Mouse (Mus musculus): ENCODE measurements around the gene Hhat. TPM values are rescaled to one million over a fixed set of nuclear protein-coding genes. Genes with fewer than 3 reads are reported as not detected.

Hhat gene
- polyA plus RNA-seq, 2 experiments: 10.0 to 12.6 TPM

GRCm38 (mm10) chr1:192798212-192799164, 27.5 kb upstream of the Hhat start:
- Histone ChIP-seq H3K4me2 (replicated peaks; ENCODE audit: low read depth, low read length, severe bottlenecking) (peak overlapping the region; percentile 26; the same call in 1 of the 2 replicates), H3K4me1 (ENCODE audit: control insufficient read depth, insufficient read depth, low read length) (peaks cover 62% of the 10 kb centered on the region), H3K27ac (replicated peaks; ENCODE audit: low read depth, low read length) (peak overlapping the region; percentile 84), H3K9ac (ENCODE audit: low read depth, low read length, severe bottlenecking) (no peak overlapping the region), H3K36me3 (ENCODE audit: control insufficient read depth, insufficient read depth, low read length) (no peaks in the 10 kb centered on the region), H3K27me3 (ENCODE audit: control insufficient read depth, insufficient read depth, low read length) (no peaks in the 10 kb centered on the region), H3K4me3 (replicated peaks; ENCODE audit: low read length) (no peak overlapping the region), H3K9me3 (ENCODE audit: control insufficient read depth, low read length) (no peaks in the 10 kb centered on the region)
- DNase-seq (ENCODE audit: low spot score) (peak; percentile 94), ATAC-seq (ENCODE audit: low FRiP score, low read depth) (peak; percentile 85)
- 23% methylated on average over 16 of the region's 16 CpGs for WGBS
- TF ChIP-seq POLR2A (IDR thresholded peaks at IDR 0.05; ENCODE audit: borderline replicate concordance, extremely low read depth, insufficient read depth, insufficient read length): no peak

- no peaks in the 10 kb centered on the region for H3K27me3 ChIP-seq (ENCODE audit: control insufficient read depth, insufficient read depth, low read length)
- peak overlapping the region; percentile 79 for H3K27ac ChIP-seq (replicated peaks; ENCODE audit: low read depth, low read length)
- H3K4me1 ChIP-seq (ENCODE audit: control insufficient read depth, insufficient read depth, low read length): peaks cover 73% of the 10 kb centered on the region
- no peak for TF ChIP-seq POLR2A (IDR thresholded peaks at IDR 0.05; ENCODE audit: borderline replicate concordance, extremely low read depth, insufficient read depth, insufficient read length)
- no peak for DNase-seq (ENCODE audit: low spot score)
- ATAC-seq (ENCODE audit: low FRiP score, low read depth): no peak
- no peaks in the 10 kb centered on the region for H3K36me3 ChIP-seq (ENCODE audit: control insufficient read depth, insufficient read depth, low read length)
- no peak overlapping the region for H3K9ac ChIP-seq (ENCODE audit: low read depth, low read length, severe bottlenecking)
- H3K4me3 ChIP-seq (replicated peaks; ENCODE audit: low read length): no peak overlapping the region
- H3K9me3 ChIP-seq (ENCODE audit: control insufficient read depth, low read length): no peaks in the 10 kb centered on the region
- 34% methylated on average over 3 of the region's 3 CpGs for WGBS
- no peak overlapping the region for H3K4me2 ChIP-seq (replicated peaks; ENCODE audit: low read depth, low read length, severe bottlenecking)
Measured at GRCm38 (mm10) chr1:192797011-192797274, 25.9 kb upstream of the Hhat start.

GRCm38 (mm10) chr1:192796201-192797010, 25.4 kb upstream of the Hhat start:
- Histone ChIP-seq H3K4me3 (replicated peaks; ENCODE audit: low read length) (no peak overlapping the region), H3K27me3 (ENCODE audit: control insufficient read depth, insufficient read depth, low read length) (no peaks in the 10 kb centered on the region), H3K27ac (replicated peaks; ENCODE audit: low read depth, low read length) (peak overlapping the region; percentile 83), H3K36me3 (ENCODE audit: control insufficient read depth, insufficient read depth, low read length) (no peaks in the 10 kb centered on the region), H3K9ac (ENCODE audit: low read depth, low read length, severe bottlenecking) (no peak overlapping the region), H3K4me2 (replicated peaks; ENCODE audit: low read depth, low read length, severe bottlenecking) (peak overlapping the region; percentile 22; the same call in 1 of the 2 replicates), H3K4me1 (ENCODE audit: control insufficient read depth, insufficient read depth, low read length) (peaks cover 79% of the 10 kb centered on the region), H3K9me3 (ENCODE audit: control insufficient read depth, low read length) (no peaks in the 10 kb centered on the region)
- WGBS: 4% methylated on average over 11 of the region's 21 CpGs
- peak; percentile 28 for ATAC-seq (ENCODE audit: low FRiP score, low read depth)
- peak; percentile 82 for DNase-seq (ENCODE audit: low spot score)
- no peak for TF ChIP-seq POLR2A (IDR thresholded peaks at IDR 0.05; ENCODE audit: borderline replicate concordance, extremely low read depth, insufficient read depth, insufficient read length)

GRCm38 (mm10) chr1:192794957-192795745, 24.1 kb upstream of the Hhat start:
- H3K4me1 ChIP-seq (ENCODE audit: control insufficient read depth, insufficient read depth, low read length): peaks cover 84% of the 10 kb centered on the region
- no peak for TF ChIP-seq POLR2A (IDR thresholded peaks at IDR 0.05; ENCODE audit: borderline replicate concordance, extremely low read depth, insufficient read depth, insufficient read length)
- DNase-seq (ENCODE audit: low spot score) (no peak), ATAC-seq (ENCODE audit: low FRiP score, low read depth) (no peak)
- H3K36me3 ChIP-seq (ENCODE audit: control insufficient read depth, insufficient read depth, low read length): no peaks in the 10 kb centered on the region
- no peak overlapping the region for H3K4me2 ChIP-seq (replicated peaks; ENCODE audit: low read depth, low read length, severe bottlenecking)
- no peaks in the 10 kb centered on the region for H3K9me3 ChIP-seq (ENCODE audit: control insufficient read depth, low read length)
- no peak overlapping the region for H3K9ac ChIP-seq (ENCODE audit: low read depth, low read length, severe bottlenecking)
- no peaks in the 10 kb centered on the region for H3K27me3 ChIP-seq (ENCODE audit: control insufficient read depth, insufficient read depth, low read length)
- H3K4me3 ChIP-seq (replicated peaks; ENCODE audit: low read length): no peak overlapping the region
- WGBS: 66% methylated on average over 9 of the region's 9 CpGs
- H3K27ac ChIP-seq (replicated peaks; ENCODE audit: low read depth, low read length): peak overlapping the region; percentile 83; the same call in 1 of the 2 replicates
